Comparison of ENCODE assay signal across 33 mouse cellular contexts in genomic region chr17:34378716-34379115, GRCm38 (mm10). TPM values are rescaled to one million over a fixed set of nuclear protein-coding genes. Genes with fewer than 3 reads are reported as not detected.
DNase-seq lines count a peak whose midpoint lies in the region; ATAC-seq and TF ChIP-seq lines count a peak whose summit lies in the region.
"Had no signal": no experiment of that assay in that cellular context is flagged by ENCODE, and none has a peak within 500 bp of the region (broad histone marks: within the 10 kb centered on the region; RNA-seq: fewer than 3 reads in every experiment).

No protein-coding gene starts in this region.

- peak; percentile 36; the same call in 1 of the 2 replicates for TF ChIP-seq CTCF in spleen, adult 2 months (IDR thresholded peaks at IDR 0.05; ENCODE audit: extremely low read depth, insufficient read depth, insufficient read length, insufficient replicate concordance)
- TF ChIP-seq CTCF in small intestine, adult 2 months (IDR thresholded peaks at IDR 0.05; ENCODE audit: extremely low read depth, insufficient read length, insufficient replicate concordance, low read depth, low read length): no peak; the same call in 1 of the 2 replicates

- H3K9me3 ChIP-seq in intestine, embryonic 16.5 days (ENCODE audit: control insufficient read depth, low read length): peaks cover 5% of the 10 kb centered on the region; the same call in 1 of the 2 replicates
- no peaks in the 10 kb centered on the region for H3K9me3 ChIP-seq in intestine, embryonic 15.5 days
- H3K9me3 ChIP-seq: embryonic facial prominence, embryonic 10.5 days; embryonic facial prominence, embryonic 13.5 days; forebrain, embryonic 12.5 days; forebrain, embryonic 15.5 days; hindbrain, embryonic 10.5 days; hindbrain, embryonic 13.5 days had no signal

- H3K4me3 ChIP-seq in intestine, embryonic 16.5 days (ENCODE audit: low read length): no peak overlapping the region
- no peak overlapping the region for H3K4me3 ChIP-seq in intestine, embryonic 15.5 days (replicated peaks)
- no peak overlapping the region for H3K4me3 ChIP-seq in spleen, adult 2 months (ENCODE audit: extremely low read depth, insufficient read depth, insufficient read length)
- peak overlapping the region; percentile 14; the same call in 1 of the 2 replicates for H3K4me3 ChIP-seq in small intestine, adult 2 months (ENCODE audit: low read depth, low read length)
- H3K4me3 ChIP-seq: embryonic facial prominence, embryonic 10.5 days; embryonic facial prominence, embryonic 13.5 days; erythroblast, embryonic 14.5 days; forebrain, embryonic 12.5 days; forebrain, embryonic 15.5 days; hindbrain, embryonic 10.5 days; hindbrain, embryonic 13.5 days had no signal

- H3K4me1 ChIP-seq in intestine, embryonic 16.5 days (ENCODE audit: control insufficient read depth, insufficient read depth, low read length): no peaks in the 10 kb centered on the region
- H3K4me1 ChIP-seq in intestine, embryonic 15.5 days (replicated peaks): no peaks in the 10 kb centered on the region
- H3K4me1 ChIP-seq in spleen, adult 2 months (ENCODE audit: control insufficient read depth, insufficient read depth, insufficient read length): peaks cover 11% of the 10 kb centered on the region; the same call in 1 of the 2 replicates
- peaks cover 7% of the 10 kb centered on the region for H3K4me1 ChIP-seq in small intestine, adult 2 months (ENCODE audit: control insufficient read depth, insufficient read depth, insufficient read length, low read length)
- H3K4me1 ChIP-seq: embryonic facial prominence, embryonic 10.5 days; embryonic facial prominence, embryonic 13.5 days; forebrain, embryonic 12.5 days; forebrain, embryonic 15.5 days; hindbrain, embryonic 10.5 days; hindbrain, embryonic 13.5 days had no signal

- no peaks in the 10 kb centered on the region for H3K27me3 ChIP-seq in intestine, embryonic 16.5 days (replicated peaks; ENCODE audit: control insufficient read depth, insufficient read depth, low read length)
- H3K27me3 ChIP-seq in intestine, embryonic 15.5 days (replicated peaks): no peaks in the 10 kb centered on the region
- H3K27me3 ChIP-seq in spleen, adult 2 months (ENCODE audit: control insufficient read depth, insufficient read depth, low read length): no peaks in the 10 kb centered on the region
- no peaks in the 10 kb centered on the region for H3K27me3 ChIP-seq in small intestine, adult 2 months (ENCODE audit: control insufficient read depth, insufficient read depth, low read length)
- H3K27me3 ChIP-seq: forebrain, embryonic 12.5 days; forebrain, embryonic 15.5 days; hindbrain, embryonic 13.5 days had no signal

- WGBS in intestine, embryonic 16.5 days: 72% methylated on average over 2 of the region's 2 CpGs
- 69% methylated on average over 2 of the region's 2 CpGs for WGBS in intestine, embryonic 15.5 days
- 37% methylated on average over 2 of the region's 2 CpGs for WGBS in spleen, adult 2 months
- 36% methylated on average over 2 of the region's 2 CpGs for WGBS in small intestine, adult 2 months

- TF ChIP-seq POLR2A in spleen, adult 2 months (IDR thresholded peaks at IDR 0.05; ENCODE audit: low read depth, low read length): no peak
- no peak for TF ChIP-seq POLR2A in small intestine, adult 2 months (IDR thresholded peaks at IDR 0.05; ENCODE audit: low read depth, low read length)

- 0 out of 2 replicates have a peak, but pooled peaks cover 2% of the 10 kb centered on the region for H3K36me3 ChIP-seq in intestine, embryonic 16.5 days (ENCODE audit: control insufficient read depth, insufficient read depth, low read length)
- H3K36me3 ChIP-seq in intestine, embryonic 15.5 days: no peaks in the 10 kb centered on the region
- no peaks in the 10 kb centered on the region for H3K36me3 ChIP-seq in spleen, adult 2 months (ENCODE audit: control insufficient read depth, insufficient read depth, low read length)
- peaks cover 37% of the 10 kb centered on the region for H3K36me3 ChIP-seq in small intestine, adult 2 months (ENCODE audit: control insufficient read depth, insufficient read depth, low read length)
- H3K36me3 ChIP-seq: embryonic facial prominence, embryonic 10.5 days; embryonic facial prominence, embryonic 13.5 days; forebrain, embryonic 12.5 days; forebrain, embryonic 15.5 days; hindbrain, embryonic 10.5 days; hindbrain, embryonic 13.5 days had no signal

- no peak overlapping the region for H3K4me2 ChIP-seq in intestine, embryonic 16.5 days (ENCODE audit: low read depth, low read length)
- H3K4me2 ChIP-seq in intestine, embryonic 15.5 days (replicated peaks): no peak overlapping the region
- H3K4me2 ChIP-seq: embryonic facial prominence, embryonic 13.5 days; forebrain, embryonic 12.5 days; forebrain, embryonic 15.5 days; heart, embryonic 11.5 days; hindbrain, embryonic 13.5 days had no signal

- DNase-seq in spleen, adult 2 months (ENCODE audit: low read depth in 1 of 2, low spot score in 2 of 2): peak in 1 of 2 experiments; percentile 38
- no peak for DNase-seq in spleen, postnatal 14 days (ENCODE audit: low spot score in 2 of 2)
- peak; percentile 51 to 53 for DNase-seq in B cell, adult 2 months
- DNase-seq in kidney, adult 8-10 months: no peak
- DNase-seq: adrenal gland, adult 8-10 months; adrenal gland, postnatal 25 days; cerebellum, adult 11-12 months; cerebellum, adult 8-10 months; cerebellum, postnatal 36 days; embryo, embryonic 11 days; gastrocnemius, postnatal 25 days had no signal

- H3K27ac ChIP-seq in intestine, embryonic 16.5 days (ENCODE audit: low read length): no peak overlapping the region
- H3K27ac ChIP-seq in intestine, embryonic 15.5 days: no peak overlapping the region
- no peak overlapping the region for H3K27ac ChIP-seq in spleen, adult 2 months (ENCODE audit: insufficient read depth, low read length)
- no peak overlapping the region for H3K27ac ChIP-seq in small intestine, adult 2 months (ENCODE audit: insufficient read depth, low read depth, low read length)
- H3K27ac ChIP-seq: embryonic facial prominence, embryonic 10.5 days; embryonic facial prominence, embryonic 13.5 days; forebrain, embryonic 12.5 days; forebrain, embryonic 15.5 days; hindbrain, embryonic 10.5 days; hindbrain, embryonic 13.5 days had no signal

- ATAC-seq in intestine, embryonic 16.5 days: peak; percentile 35; the same call in 1 of the 2 replicates
- no peak for ATAC-seq in intestine, embryonic 15.5 days
- ATAC-seq in granulocyte monocyte progenitor cell, adult 5-6 weeks (replicated peaks; ENCODE audit: poor library complexity, severe bottlenecking): no peak
- ATAC-seq: activated CD4-positive, CD25-positive, alpha-beta regulatory T cell, adult 4 months; forebrain, embryonic 15.5 days; hindbrain, embryonic 16.5 days had no signal

- no peak overlapping the region for H3K9ac ChIP-seq in intestine, embryonic 16.5 days (ENCODE audit: low read depth, low read length)
- H3K9ac ChIP-seq in intestine, embryonic 15.5 days: no peak overlapping the region
- H3K9ac ChIP-seq: embryonic facial prominence, embryonic 13.5 days; forebrain, embryonic 12.5 days; forebrain, embryonic 15.5 days; hindbrain, embryonic 13.5 days had no signal

RNA-seq across cellular contexts. Expression of gene Btnl1, which starts 1.8 kb away (rescaled TPM):
- 30.2 and 43.2 TPM in 2 replicates for polyA plus RNA-seq in intestine, embryonic 16.5 days (2015; fragmentation: Nextera tagmentation; extraction: Ambion mirVana)
- polyA plus RNA-seq in intestine, embryonic 15.5 days (2015; fragmentation: Nextera tagmentation; extraction: Ambion mirVana): 9.4 and 14.7 TPM in 2 replicates
- 0.35 and 0.56 TPM in 2 replicates for polyA plus RNA-seq in spleen, adult 2 months (2012; rRNA removed)
- 78.7 and 178 TPM in 2 replicates for polyA plus RNA-seq in small intestine, adult 2 months (2012; rRNA removed)
- not detected in 2 replicates for total RNA-seq in granulocyte monocyte progenitor cell, adult 5-6 weeks (2014; fragmentation: Nextera tagmentation)
- not detected in 2 replicates for total RNA-seq in granulocyte monocyte progenitor cell, adult 5-6 weeks (2017)
- total RNA-seq: adrenal gland, adult 8-10 months; adrenal gland, postnatal 25 days; ES-E14; gastrocnemius, adult 8-10 months; gastrocnemius, postnatal 25 days; heart, adult 8-10 months; heart, postnatal 25 days had no signal
- polyA plus RNA-seq: activated CD4-positive, CD25-positive, alpha-beta regulatory T cell, adult 4 months; brain, embryonic 14.5 days; cortical plate, adult 2 months; embryonic facial prominence, embryonic 10.5 days; embryonic facial prominence, embryonic 13.5 days; erythroblast, embryonic 14.5 days; forebrain, embryonic 12.5 days; forebrain, embryonic 15.5 days; heart, embryonic 11.5 days; heart, embryonic 14.5 days; heart, postnatal 0 days; hindbrain, embryonic 10.5 days; hindbrain, embryonic 13.5 days; hindbrain, embryonic 16.5 days had no signal

RNA-seq across cellular contexts. Expression of gene BC051142, which starts 19.9 kb away (rescaled TPM):
- 0.81 and 1.2 TPM in 2 replicates for polyA plus RNA-seq in intestine, embryonic 16.5 days (2015; fragmentation: Nextera tagmentation; extraction: Ambion mirVana)
- 0.34 and 0.59 TPM in 2 replicates for polyA plus RNA-seq in intestine, embryonic 15.5 days (2015; fragmentation: Nextera tagmentation; extraction: Ambion mirVana)
- 1.1 and 1.8 TPM in 2 replicates for polyA plus RNA-seq in spleen, adult 2 months (2012; rRNA removed)
- polyA plus RNA-seq in small intestine, adult 2 months (2012; rRNA removed): not detected in 2 replicates
- not detected in 2 replicates for total RNA-seq in granulocyte monocyte progenitor cell, adult 5-6 weeks (2014; fragmentation: Nextera tagmentation)
- 0.21 TPM in 1 of 2 replicates, not detected in the other for total RNA-seq in granulocyte monocyte progenitor cell, adult 5-6 weeks (2017)
- total RNA-seq: ES-E14; gastrocnemius, adult 8-10 months; gastrocnemius, postnatal 25 days had no signal
- polyA plus RNA-seq: erythroblast, embryonic 14.5 days; heart, embryonic 11.5 days; heart, embryonic 14.5 days had no signal

RNA-seq across cellular contexts. Expression of gene Btnl2, which starts 24.1 kb away (rescaled TPM):
- polyA plus RNA-seq in intestine, embryonic 16.5 days (2015; fragmentation: Nextera tagmentation; extraction: Ambion mirVana): 10.6 and 16.0 TPM in 2 replicates
- polyA plus RNA-seq in intestine, embryonic 15.5 days (2015; fragmentation: Nextera tagmentation; extraction: Ambion mirVana): 3.7 and 5.0 TPM in 2 replicates
- polyA plus RNA-seq in spleen, adult 2 months (2012; rRNA removed): 4.1 and 4.4 TPM in 2 replicates
- polyA plus RNA-seq in small intestine, adult 2 months (2012; rRNA removed): 43.4 and 105 TPM in 2 replicates
- total RNA-seq in granulocyte monocyte progenitor cell, adult 5-6 weeks (2014; fragmentation: Nextera tagmentation): not detected in 2 replicates
- not detected in 2 replicates for total RNA-seq in granulocyte monocyte progenitor cell, adult 5-6 weeks (2017)
- total RNA-seq: ES-E14 had no signal
- polyA plus RNA-seq: cortical plate, adult 2 months; embryonic facial prominence, embryonic 10.5 days; erythroblast, embryonic 14.5 days; forebrain, embryonic 12.5 days; heart, embryonic 11.5 days; heart, embryonic 14.5 days; heart, postnatal 0 days; hindbrain, embryonic 10.5 days; hindbrain, embryonic 13.5 days; hindbrain, embryonic 16.5 days had no signal

RNA-seq across cellular contexts. Expression of gene H2-Eb2, which starts 53.3 kb away (rescaled TPM):
- 0.05 TPM in 1 of 2 replicates, not detected in the other for polyA plus RNA-seq in intestine, embryonic 16.5 days (2015; fragmentation: Nextera tagmentation; extraction: Ambion mirVana)
- polyA plus RNA-seq in intestine, embryonic 15.5 days (2015; fragmentation: Nextera tagmentation; extraction: Ambion mirVana): not detected in 2 replicates
- polyA plus RNA-seq in spleen, adult 2 months (2012; rRNA removed): 11.4 and 13.5 TPM in 2 replicates
- 0.44 and 1.2 TPM in 2 replicates for polyA plus RNA-seq in small intestine, adult 2 months (2012; rRNA removed)
- not detected in 2 replicates for total RNA-seq in granulocyte monocyte progenitor cell, adult 5-6 weeks (2014; fragmentation: Nextera tagmentation)
- not detected in 2 replicates for total RNA-seq in granulocyte monocyte progenitor cell, adult 5-6 weeks (2017)
- total RNA-seq: adrenal gland, adult 8-10 months; adrenal gland, postnatal 25 days; ES-E14; gastrocnemius, adult 8-10 months; gastrocnemius, postnatal 25 days; heart, adult 8-10 months; heart, postnatal 25 days had no signal
- polyA plus RNA-seq: cortical plate, adult 2 months; embryonic facial prominence, embryonic 10.5 days; embryonic facial prominence, embryonic 13.5 days; erythroblast, embryonic 14.5 days; forebrain, embryonic 12.5 days; heart, embryonic 11.5 days; heart, embryonic 14.5 days; heart, postnatal 0 days; hindbrain, embryonic 10.5 days had no signal

Comparison
In these comparisons a context has a peak if more than half of its experiments do, and no peak if none do; other contexts are left out.
1. DNase-seq: peak in B cell, adult 2 months (2 of 2); none in spleen, postnatal 14 days (0 of 2) and kidney, adult 8-10 months (0 of 2).